Comparison of ENCODE assay signal across 12 mouse cellular contexts in genomic region chr13:54937885-54938284, GRCm38 (mm10). TPM values are rescaled to one million over a fixed set of nuclear protein-coding genes. Genes with fewer than 3 reads are reported as not detected.
DNase-seq lines count a peak whose midpoint lies in the region; ATAC-seq and TF ChIP-seq lines count a peak whose summit lies in the region.
"Had no signal": no experiment of that assay in that cellular context is flagged by ENCODE, and none has a peak within 500 bp of the region (broad histone marks: within the 10 kb centered on the region; RNA-seq: fewer than 3 reads in every experiment).

No protein-coding gene starts in this region.

- peak in 1 of 2 experiments; percentile 40 for DNase-seq in cerebellum, adult 2 months
- no peak for DNase-seq in cerebellum, adult 18-20 months
- no peak for DNase-seq in hindbrain, postnatal 0 days (ENCODE audit: low spot score)
- DNase-seq in midbrain, embryonic 11.5 days (ENCODE audit: low spot score, missing footprints), result no peak
- DNase-seq in telencephalon, adult 2 months (ENCODE audit: low read depth, low spot score), result peak; percentile 90
- no peak for DNase-seq in adrenal gland, postnatal 36 days
- DNase-seq: adrenal gland, postnatal 14 days; gastrocnemius, postnatal 25 days had no signal

- TF ChIP-seq CTCF in cerebellum, adult 2 months (IDR thresholded peaks at IDR 0.05; ENCODE audit: borderline replicate concordance, insufficient read depth, low read depth, low read length), result no peak
- no peak for TF ChIP-seq CTCF in hindbrain, postnatal 0 days (IDR thresholded peaks at IDR 0.05; ENCODE audit: low read depth)

- 17% methylated on average over 11 of the region's 11 CpGs for WGBS in cerebellum, adult 2 months
- WGBS in hindbrain, embryonic 12.5 days, result 50% methylated on average over 11 of the region's 11 CpGs
- WGBS in hindbrain, postnatal 0 days, result 39% methylated on average over 11 of the region's 11 CpGs
- WGBS in midbrain, embryonic 12.5 days, result 58% methylated on average over 11 of the region's 11 CpGs
- 72% methylated on average over 11 of the region's 11 CpGs for WGBS in midbrain, embryonic 11.5 days

- peak overlapping the region; percentile 32; the same call in 1 of the 2 replicates for H3K27ac ChIP-seq in cerebellum, adult 2 months (ENCODE audit: insufficient read depth, low read length)
- 0 out of 2 replicates have a peak overlapping the region, but pooled peaks have one; percentile 23 for H3K27ac ChIP-seq in hindbrain, embryonic 12.5 days
- no peak overlapping the region for H3K27ac ChIP-seq in hindbrain, postnatal 0 days
- H3K27ac ChIP-seq in midbrain, embryonic 12.5 days (replicated peaks), result 0 out of 2 replicates have a peak overlapping the region, but pooled peaks have one; percentile 3
- no peak overlapping the region for H3K27ac ChIP-seq in midbrain, embryonic 11.5 days (ENCODE audit: low read depth, low read length)
- H3K27ac ChIP-seq: embryonic facial prominence, embryonic 15.5 days; heart, embryonic 13.5 days had no signal

- no peak for ATAC-seq in hindbrain, embryonic 12.5 days (ENCODE audit: low FRiP score)
- no peak for ATAC-seq in hindbrain, postnatal 0 days
- no peak for ATAC-seq in midbrain, embryonic 12.5 days (ENCODE audit: low FRiP score, low read depth)
- ATAC-seq in midbrain, embryonic 11.5 days (ENCODE audit: low FRiP score), result no peak

- no peak overlapping the region for H3K4me3 ChIP-seq in cerebellum, adult 2 months (replicated peaks; ENCODE audit: insufficient read depth, low read depth, low read length)
- H3K4me3 ChIP-seq in hindbrain, embryonic 12.5 days, result no peak overlapping the region
- H3K4me3 ChIP-seq in hindbrain, postnatal 0 days (ENCODE audit: low read length), result no peak overlapping the region
- no peak overlapping the region for H3K4me3 ChIP-seq in midbrain, embryonic 12.5 days
- no peak overlapping the region for H3K4me3 ChIP-seq in midbrain, embryonic 11.5 days (ENCODE audit: low read depth, low read length)
- H3K4me3 ChIP-seq: embryonic facial prominence, embryonic 15.5 days; heart, embryonic 13.5 days had no signal

- H3K27me3 ChIP-seq in cerebellum, adult 2 months (ENCODE audit: control insufficient read depth, insufficient read depth, low read length), result no peaks in the 10 kb centered on the region
- H3K27me3 ChIP-seq in hindbrain, embryonic 12.5 days, result peaks cover 57% of the 10 kb centered on the region
- no peaks in the 10 kb centered on the region for H3K27me3 ChIP-seq in hindbrain, postnatal 0 days (ENCODE audit: insufficient read depth, low read length)
- peaks cover 63% of the 10 kb centered on the region for H3K27me3 ChIP-seq in midbrain, embryonic 12.5 days
- H3K27me3 ChIP-seq in midbrain, embryonic 11.5 days (ENCODE audit: control insufficient read depth, insufficient read depth, low read length), result peaks cover 2% of the 10 kb centered on the region; the same call in 1 of the 2 replicates

- TF ChIP-seq POLR2A in cerebellum, adult 2 months (IDR thresholded peaks at IDR 0.05; ENCODE audit: borderline replicate concordance, insufficient read depth, low read length), result no peak

- H3K9ac ChIP-seq in hindbrain, embryonic 12.5 days, result no peak overlapping the region
- H3K9ac ChIP-seq in hindbrain, postnatal 0 days (replicated peaks; ENCODE audit: low read length), result no peak overlapping the region
- H3K9ac ChIP-seq in midbrain, embryonic 12.5 days (replicated peaks), result no peak overlapping the region
- no peak overlapping the region for H3K9ac ChIP-seq in midbrain, embryonic 11.5 days (ENCODE audit: low read length)
- H3K9ac ChIP-seq: embryonic facial prominence, embryonic 15.5 days; heart, embryonic 13.5 days had no signal

- H3K9me3 ChIP-seq in hindbrain, embryonic 12.5 days (replicated peaks), result no peaks in the 10 kb centered on the region
- H3K9me3 ChIP-seq in hindbrain, postnatal 0 days (ENCODE audit: low read length), result no peaks in the 10 kb centered on the region
- H3K9me3 ChIP-seq in midbrain, embryonic 12.5 days, result no peaks in the 10 kb centered on the region
- no peaks in the 10 kb centered on the region for H3K9me3 ChIP-seq in midbrain, embryonic 11.5 days (ENCODE audit: control insufficient read depth, low read length)
- H3K9me3 ChIP-seq: embryonic facial prominence, embryonic 15.5 days; heart, embryonic 13.5 days had no signal

- peaks cover 40% of the 10 kb centered on the region for H3K4me1 ChIP-seq in cerebellum, adult 2 months (ENCODE audit: control insufficient read depth, insufficient read depth, low read length)
- peaks cover 12% of the 10 kb centered on the region for H3K4me1 ChIP-seq in hindbrain, embryonic 12.5 days
- H3K4me1 ChIP-seq in hindbrain, postnatal 0 days (ENCODE audit: insufficient read depth, low read length), result peaks cover 18% of the 10 kb centered on the region; the same call in 1 of the 2 replicates
- H3K4me1 ChIP-seq in midbrain, embryonic 12.5 days, result peaks cover 4% of the 10 kb centered on the region; the same call in 1 of the 2 replicates
- no peaks in the 10 kb centered on the region for H3K4me1 ChIP-seq in midbrain, embryonic 11.5 days (ENCODE audit: control insufficient read depth, insufficient read depth, low read length)
- H3K4me1 ChIP-seq: embryonic facial prominence, embryonic 15.5 days had no signal

- H3K4me2 ChIP-seq in hindbrain, embryonic 12.5 days (replicated peaks), result no peak overlapping the region
- no peak overlapping the region for H3K4me2 ChIP-seq in hindbrain, postnatal 0 days (ENCODE audit: low read depth, low read length)
- H3K4me2 ChIP-seq in midbrain, embryonic 12.5 days (replicated peaks), result no peak overlapping the region
- no peak overlapping the region for H3K4me2 ChIP-seq in midbrain, embryonic 11.5 days
- H3K4me2 ChIP-seq: embryonic facial prominence, embryonic 15.5 days; heart, embryonic 13.5 days had no signal

- H3K36me3 ChIP-seq in hindbrain, embryonic 12.5 days, result no peaks in the 10 kb centered on the region
- no peaks in the 10 kb centered on the region for H3K36me3 ChIP-seq in hindbrain, postnatal 0 days (ENCODE audit: insufficient read depth, low read length)
- no peaks in the 10 kb centered on the region for H3K36me3 ChIP-seq in midbrain, embryonic 12.5 days
- H3K36me3 ChIP-seq in midbrain, embryonic 11.5 days (ENCODE audit: control insufficient read depth, insufficient read depth, low read length), result no peaks in the 10 kb centered on the region
- H3K36me3 ChIP-seq: embryonic facial prominence, embryonic 15.5 days; heart, embryonic 13.5 days had no signal

RNA-seq across cellular contexts. Expression of gene Unc5a, which starts 11.3 kb away (rescaled TPM):
- polyA plus RNA-seq in cerebellum, adult 2 months (2012; rRNA removed), result 37.7 and 41.0 TPM in 2 replicates
- polyA plus RNA-seq in hindbrain, embryonic 12.5 days (2016; fragmentation: Nextera tagmentation; extraction: Ambion mirVana), result 5.8 and 6.1 TPM in 2 replicates
- total RNA-seq in hindbrain, postnatal 0 days (2014; rRNA removed), result 49.9 and 53.0 TPM in 2 replicates
- polyA plus RNA-seq in hindbrain, postnatal 0 days (2015; fragmentation: Nextera tagmentation; extraction: Ambion mirVana), result 10.5 and 11.7 TPM in 2 replicates
- 2.6 and 4.4 TPM in 2 replicates for polyA plus RNA-seq in midbrain, embryonic 12.5 days (2016; fragmentation: Nextera tagmentation; extraction: Ambion mirVana)
- 2.2 and 2.9 TPM in 2 replicates for polyA plus RNA-seq in midbrain, embryonic 11.5 days (2014; fragmentation: Nextera tagmentation; extraction: Ambion mirVana)
- total RNA-seq in adrenal gland, postnatal 36 days (2021), result 1 to 10 TPM; 6.0 to 6.4 TPM

Comparison
In these comparisons a context has a peak if more than half of its experiments do, and no peak if none do; other contexts are left out.
1. H3K27ac ChIP-seq: peak in cerebellum, adult 2 months (single experiment), hindbrain, embryonic 12.5 days (single experiment) and midbrain, embryonic 12.5 days (single experiment); none in hindbrain, postnatal 0 days (single experiment) and midbrain, embryonic 11.5 days (single experiment).